Mouse (Mus musculus) lung, embryonic 15.5 days (tissue): ENCODE measurements around the gene Prkcb. TPM values are rescaled to one million over a fixed set of nuclear protein-coding genes. Genes with fewer than 3 reads are reported as not detected.

ENCODE experiments used
- ATAC-seq: fragments of 200-750 bp; cut with Nextera tagmentation; 2 replicates; pipeline ENCODE4 v1.8.0; 2017; ENCODE audit warnings: moderate number of reproducible peaks, borderline replicate concordance; ENCODE audit not compliant: low FRiP score, low TSS enrichment; ENCODE audit errors: extremely low read depth
- H3K27ac ChIP-seq: fragments of 300-500 bp; sonication (generic); 2 replicates; pipeline ENCODE4 v1.5.1; 2015; ENCODE audit warnings: moderate library complexity, mild to moderate bottlenecking, inconsistent platforms
- H3K27me3 ChIP-seq: fragments of 300-500 bp; sonication (generic); 2 replicates; pipeline ENCODE4 v1.6.1; 2015; ENCODE audit warnings: inconsistent platforms
- H3K36me3 ChIP-seq: fragments of 300-500 bp; sonication (generic); 2 replicates; pipeline ENCODE4 v1.6.1; 2015; ENCODE audit warnings: inconsistent platforms
- H3K4me1 ChIP-seq: fragments of 300-500 bp; sonication (generic); 2 replicates; pipeline ENCODE4 v1.6.1; 2015; ENCODE audit warnings: inconsistent platforms
- H3K4me2 ChIP-seq: fragments of 300-500 bp; sonication (generic); 2 replicates; pipeline ENCODE4 v1.6.1; 2015; ENCODE audit warnings: inconsistent platforms, mild to moderate bottlenecking, moderate library complexity
- H3K4me3 ChIP-seq: fragments of 300-500 bp; sonication (generic); 2 replicates; pipeline ENCODE4 v1.5.1; 2015; ENCODE audit warnings: mild to moderate bottlenecking, inconsistent platforms
- H3K9ac ChIP-seq: fragments of 300-500 bp; sonication (generic); 2 replicates; pipeline ENCODE4 v1.6.1; 2015; ENCODE audit warnings: inconsistent platforms
- H3K9me3 ChIP-seq: fragments of 300-500 bp; sonication (generic); 2 replicates; pipeline ENCODE4 v1.6.1; 2016; ENCODE audit warnings: inconsistent platforms
- WGBS: fragments of 180-500 bp; shearing (Covaris S2); methylation state at CpG from one replicate; pipeline ENCODE4 v1.1.7; 2015; 5-methylcytosine and 5-hydroxymethylcytosine counted together
- polyA plus RNA-seq: library from polyadenylated mRNA; unstranded; fragments of >200 nt; fragmentation: Nextera tagmentation; extraction: Ambion mirVana; gene quantifications from 2 replicates; pipeline ENCODE4 v1.2.1, GENCODE M21; 2015

The Prkcb gene
- polyA plus RNA-seq, 1 experiment from 2014 or later, result 7.1 TPM

- Histone ChIP-seq H3K4me2 (no peak overlapping the region), H3K27me3 (no peaks in the 10 kb centered on the region), H3K9ac (no peak overlapping the region), H3K27ac (no peak overlapping the region), H3K36me3 (no peaks in the 10 kb centered on the region), H3K4me3 (no peak overlapping the region), H3K9me3 (no peaks in the 10 kb centered on the region), H3K4me1 (peaks cover 14% of the 10 kb centered on the region; the same call in 1 of the 2 replicates)
- 54% methylated on average over 9 of the region's 9 CpGs for WGBS
- no peak for ATAC-seq
These were observed 308.1 kb downstream of the Prkcb start for GRCm38 (mm10) chr7:122596596-122597170.

GRCm38 (mm10) chr7:122597313-122597712 is 308.8 kb downstream of the Prkcb start:
- no peak overlapping the region for H3K4me2 ChIP-seq
- no peaks in the 10 kb centered on the region for H3K9me3 ChIP-seq
- H3K27me3 ChIP-seq, result no peaks in the 10 kb centered on the region
- 76% methylated on average over 7 of the region's 7 CpGs for WGBS
- H3K27ac ChIP-seq, result no peak overlapping the region
- H3K4me3 ChIP-seq, result no peak overlapping the region
- ATAC-seq, result no peak
- peaks cover 14% of the 10 kb centered on the region; the same call in 1 of the 2 replicates for H3K4me1 ChIP-seq
- no peaks in the 10 kb centered on the region for H3K36me3 ChIP-seq
- H3K9ac ChIP-seq, result no peak overlapping the region

DNA sequence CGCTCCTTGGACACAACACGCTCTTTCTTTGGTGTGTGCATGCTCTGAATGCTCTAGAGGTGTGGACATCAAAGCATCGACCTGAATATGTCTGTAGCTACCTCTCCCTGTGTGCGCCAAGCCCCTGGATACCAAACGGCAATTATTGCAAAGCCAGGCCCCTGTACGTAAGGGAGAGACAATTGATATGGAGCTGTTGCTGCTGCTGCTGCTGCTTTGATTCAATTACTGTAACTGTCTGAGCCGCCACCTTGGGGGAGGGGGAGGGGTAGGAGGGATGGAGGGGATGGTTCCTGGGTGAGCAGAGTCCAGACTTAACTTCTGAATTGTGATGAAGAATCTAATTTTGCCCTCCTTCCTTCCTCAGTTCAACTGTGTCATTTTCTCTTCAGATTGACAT is 312.3 kb downstream of the Prkcb start:
- Histone ChIP-seq H3K36me3 (no peaks in the 10 kb centered on the region), H3K4me3 (no peak overlapping the region), H3K4me1 (peaks cover 11% of the 10 kb centered on the region; the same call in 1 of the 2 replicates), H3K27me3 (no peaks in the 10 kb centered on the region), H3K27ac (no peak overlapping the region), H3K9me3 (no peaks in the 10 kb centered on the region), H3K9ac (no peak overlapping the region), H3K4me2 (no peak overlapping the region)
- 78% methylated on average over 7 of the region's 7 CpGs for WGBS
- no peak for ATAC-seq

DNA sequence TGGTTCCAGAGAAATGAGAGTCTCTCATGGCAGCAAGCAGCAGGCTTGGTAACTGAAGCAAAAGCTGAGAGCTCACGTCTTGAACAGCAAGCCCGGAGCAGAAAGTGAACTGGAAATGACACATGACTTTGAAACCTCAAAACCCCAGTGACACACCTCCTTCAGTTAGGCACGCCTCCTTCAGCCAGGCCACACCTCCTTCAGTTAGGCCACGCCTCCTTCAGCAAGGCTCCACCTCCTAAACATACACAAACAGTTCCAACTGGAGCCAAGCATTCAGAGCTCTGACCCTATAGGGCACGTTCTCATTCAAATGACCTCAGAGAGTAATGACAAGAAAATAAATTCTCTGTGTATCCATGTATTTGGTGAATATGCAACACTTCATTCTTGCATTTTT is 316.5 kb downstream of the Prkcb start:
- 83% methylated on average over 5 of the region's 5 CpGs for WGBS
- H3K9me3 ChIP-seq, result no peaks in the 10 kb centered on the region
- no peak for ATAC-seq
- H3K9ac ChIP-seq, result no peak overlapping the region
- no peak overlapping the region for H3K4me3 ChIP-seq
- H3K4me2 ChIP-seq, result no peak overlapping the region
- H3K4me1 ChIP-seq, result 0 out of 2 replicates have a peak, but pooled peaks cover 1% of the 10 kb centered on the region
- no peaks in the 10 kb centered on the region for H3K27me3 ChIP-seq
- H3K36me3 ChIP-seq, result no peaks in the 10 kb centered on the region
- no peak overlapping the region for H3K27ac ChIP-seq

DNA sequence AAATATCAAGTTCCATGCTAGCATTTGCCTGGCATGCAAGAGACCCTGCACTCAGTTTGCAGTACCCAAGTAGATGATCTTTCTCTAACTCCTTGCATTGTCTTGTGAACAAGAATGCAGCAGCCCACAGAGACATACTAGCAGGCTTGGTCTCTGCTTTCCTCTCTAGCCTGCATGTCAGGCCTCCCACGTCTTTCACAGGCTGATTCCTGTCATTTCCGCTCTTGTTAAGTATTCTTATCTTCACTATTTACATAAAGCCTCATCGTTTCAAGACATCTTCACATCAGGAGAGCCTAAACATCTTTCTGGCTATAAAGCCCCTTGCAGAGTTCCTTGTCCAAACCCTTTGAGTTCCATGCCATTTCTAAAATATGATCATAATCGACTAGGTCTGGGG is 320.9 kb downstream of the Prkcb start:
- 23% methylated on average over 4 of the region's 4 CpGs for WGBS
- Histone ChIP-seq H3K4me1 (0 out of 2 replicates have a peak, but pooled peaks cover 3% of the 10 kb centered on the region), H3K27ac (no peak overlapping the region), H3K4me3 (no peak overlapping the region), H3K4me2 (no peak overlapping the region), H3K27me3 (no peaks in the 10 kb centered on the region), H3K9me3 (no peaks in the 10 kb centered on the region), H3K9ac (no peak overlapping the region), H3K36me3 (no peaks in the 10 kb centered on the region)
- peak; percentile 63; the same call in 1 of the 2 replicates for ATAC-seq

- no peak overlapping the region for H3K27ac ChIP-seq
- H3K9me3 ChIP-seq, result no peaks in the 10 kb centered on the region
- ATAC-seq, result no peak
- H3K4me2 ChIP-seq, result no peak overlapping the region
- H3K4me3 ChIP-seq, result no peak overlapping the region
- H3K4me1 ChIP-seq, result 0 out of 2 replicates have a peak, but pooled peaks cover 3% of the 10 kb centered on the region
- H3K27me3 ChIP-seq, result no peaks in the 10 kb centered on the region
- no peak overlapping the region for H3K9ac ChIP-seq
- WGBS, result 24% methylated on average over 7 of the region's 7 CpGs
- no peaks in the 10 kb centered on the region for H3K36me3 ChIP-seq
These were observed 321.6 kb downstream of the Prkcb start for GRCm38 (mm10) chr7:122610161-122610560.

DNA sequence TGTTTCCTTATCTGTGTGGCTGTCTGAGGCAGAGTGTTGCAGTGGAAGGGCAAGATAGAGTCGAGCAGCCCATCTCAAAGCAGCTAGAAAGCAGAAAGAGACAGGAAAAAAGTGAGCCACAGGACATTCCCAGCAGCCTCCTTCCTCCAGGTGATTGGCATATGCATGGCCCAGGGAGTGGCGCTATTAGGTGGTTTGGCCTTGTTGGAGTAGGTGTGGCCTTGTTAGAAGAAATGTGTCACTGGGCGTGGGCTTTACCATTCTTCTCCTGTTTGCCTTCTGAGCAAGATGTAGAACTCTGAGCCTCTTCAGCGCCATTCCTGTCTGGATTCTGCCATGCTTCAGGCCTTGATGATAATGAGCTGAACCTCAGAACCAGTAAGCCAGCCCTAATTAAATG is 325.3 kb downstream of the Prkcb start:
- Histone ChIP-seq H3K4me1 (0 out of 2 replicates have a peak, but pooled peaks cover 3% of the 10 kb centered on the region), H3K36me3 (no peaks in the 10 kb centered on the region), H3K4me2 (no peak overlapping the region), H3K27me3 (no peaks in the 10 kb centered on the region), H3K9me3 (no peaks in the 10 kb centered on the region), H3K4me3 (no peak overlapping the region), H3K27ac (no peak overlapping the region), H3K9ac (no peak overlapping the region)
- WGBS, result 75% methylated on average over 4 of the region's 4 CpGs
- no peak for ATAC-seq

DNA sequence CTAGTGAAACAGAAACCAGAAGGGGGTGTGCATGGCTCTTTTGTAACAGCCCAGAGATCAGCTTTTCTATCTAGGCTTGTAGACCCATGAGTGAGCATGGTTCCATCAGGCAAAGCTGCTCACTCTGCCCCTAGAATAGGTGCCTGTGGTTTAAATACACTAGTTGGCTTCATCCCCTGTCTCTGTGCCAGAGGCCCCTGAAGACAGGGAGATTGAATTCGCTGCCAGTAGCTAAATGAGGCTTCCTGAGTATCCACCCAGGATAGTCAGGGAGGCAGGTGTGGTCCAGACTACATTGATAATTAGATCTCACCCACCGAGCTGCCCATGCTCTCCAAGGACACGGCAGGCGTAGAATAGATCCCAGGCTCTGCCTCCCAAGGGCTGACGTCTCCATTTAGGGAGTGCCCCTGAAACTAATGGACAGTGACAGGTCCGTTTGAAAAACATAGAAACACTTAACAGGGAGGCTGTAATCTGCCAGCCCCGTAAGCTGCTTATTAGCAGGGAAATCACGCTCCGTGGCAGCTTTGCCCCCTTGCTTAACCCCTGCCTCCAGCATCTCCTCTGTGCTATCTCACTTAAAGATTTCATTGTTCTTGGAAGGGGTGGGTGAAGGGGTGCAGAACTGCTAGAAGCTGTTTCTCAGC is 333.7 kb downstream of the Prkcb start:
- WGBS, result 56% methylated on average over 9 of the region's 9 CpGs
- H3K4me1 ChIP-seq, result no peaks in the 10 kb centered on the region
- H3K27ac ChIP-seq, result no peak overlapping the region
- H3K9ac ChIP-seq, result no peak overlapping the region
- no peak for ATAC-seq
- H3K4me3 ChIP-seq, result no peak overlapping the region
- H3K36me3 ChIP-seq, result no peaks in the 10 kb centered on the region
- H3K4me2 ChIP-seq, result no peak overlapping the region
- H3K27me3 ChIP-seq, result no peaks in the 10 kb centered on the region
- H3K9me3 ChIP-seq, result no peaks in the 10 kb centered on the region

DNA sequence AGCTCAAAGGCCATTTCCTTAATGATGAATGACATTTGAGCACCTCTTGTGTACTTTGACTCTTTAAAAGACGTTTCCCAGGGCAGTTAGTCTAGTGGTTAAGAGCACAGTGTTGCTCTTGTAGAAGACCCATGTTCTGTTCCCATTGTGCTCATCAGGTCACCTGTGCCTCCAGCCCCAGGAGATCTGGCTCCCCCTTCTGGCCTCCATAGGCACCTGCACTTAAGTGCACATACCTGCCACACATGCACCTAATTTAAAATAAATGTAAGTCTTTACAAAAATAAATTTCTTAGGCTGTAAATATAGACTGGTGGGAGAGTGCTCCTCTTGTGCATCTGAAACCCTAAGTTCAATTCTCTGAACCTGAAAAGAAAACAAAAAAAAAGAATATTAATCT is 335.2 kb downstream of the Prkcb start:
- H3K4me3 ChIP-seq, result no peak overlapping the region
- H3K9me3 ChIP-seq, result no peaks in the 10 kb centered on the region
- 35% methylated on average over 1 of the region's 1 CpGs for WGBS
- no peak for ATAC-seq
- no peaks in the 10 kb centered on the region; the same call in 1 of the 2 replicates for H3K4me1 ChIP-seq
- no peak overlapping the region for H3K4me2 ChIP-seq
- H3K27ac ChIP-seq, result no peak overlapping the region
- no peaks in the 10 kb centered on the region for H3K36me3 ChIP-seq
- no peaks in the 10 kb centered on the region for H3K27me3 ChIP-seq
- H3K9ac ChIP-seq, result no peak overlapping the region

- Histone ChIP-seq H3K4me2 (no peak overlapping the region), H3K36me3 (no peaks in the 10 kb centered on the region), H3K9ac (no peak overlapping the region), H3K27ac (no peak overlapping the region), H3K27me3 (no peaks in the 10 kb centered on the region), H3K4me1 (peaks cover 13% of the 10 kb centered on the region), H3K9me3 (no peaks in the 10 kb centered on the region), H3K4me3 (no peak overlapping the region)
- ATAC-seq, result no peak
- 81% methylated on average over 5 of the region's 5 CpGs for whole genome bisulfite sequencing
These were observed 339.5 kb downstream of the Prkcb start for GRCm38 (mm10) chr7:122628050-122628449.

- WGBS, result 88% methylated on average over 2 of the region's 2 CpGs
- no peak for ATAC-seq
- Histone ChIP-seq H3K36me3 (no peaks in the 10 kb centered on the region), H3K27ac (no peak overlapping the region), H3K27me3 (no peaks in the 10 kb centered on the region), H3K9me3 (no peaks in the 10 kb centered on the region), H3K4me1 (peaks cover 13% of the 10 kb centered on the region), H3K4me3 (no peak overlapping the region), H3K9ac (no peak overlapping the region), H3K4me2 (no peak overlapping the region)
These were observed 341.8 kb downstream of the Prkcb start for GRCm38 (mm10) chr7:122630386-122630785.

DNA sequence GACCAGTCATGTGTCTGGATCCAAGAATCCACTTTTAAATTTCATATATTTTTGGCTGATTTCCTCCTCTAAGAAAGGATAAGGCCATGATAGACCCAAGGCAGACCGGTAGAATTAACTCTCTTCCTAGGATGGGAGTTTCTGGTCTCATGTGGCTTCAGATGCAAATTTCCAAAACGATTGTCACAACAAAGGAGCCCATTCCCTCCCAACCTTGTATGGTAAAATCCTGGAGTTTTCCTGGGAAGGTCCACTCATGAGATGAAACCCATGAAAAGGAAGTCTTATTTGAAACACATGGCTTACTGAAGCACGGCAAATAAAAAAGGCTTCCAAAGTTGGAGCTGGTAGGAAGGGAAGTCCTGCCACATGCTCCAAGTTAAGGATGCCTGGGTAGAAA is 342.6 kb downstream of the Prkcb start:
- Histone ChIP-seq H3K36me3 (no peaks in the 10 kb centered on the region), H3K27ac (no peak overlapping the region), H3K27me3 (no peaks in the 10 kb centered on the region), H3K9me3 (no peaks in the 10 kb centered on the region), H3K9ac (no peak overlapping the region), H3K4me1 (peaks cover 13% of the 10 kb centered on the region), H3K4me2 (no peak overlapping the region), H3K4me3 (no peak overlapping the region)
- 66% methylated on average over 3 of the region's 3 CpGs for WGBS
- no peak for ATAC-seq
